Mouse (Mus musculus) kidney, postnatal 36 days (tissue): ENCODE data around the gene Alkbh7.

Source experiments
- DNase-seq, 2 experiments: peaks; one replicate each; pipeline ENCODE4 v3.0.0; 2021 to 2022; ENCODE audit warnings: mixed read lengths in 2 of 2

Gene Alkbh7

GRCm38 (mm10) chr17:57031661-57032420 is 34.7 kb downstream of the Alkbh7 start:
- DNase-seq, result peak; percentile 100

- DNase-seq, result no peak
Measured at GRCm38 (mm10) chr17:57032854-57033253, 35.7 kb downstream of the Alkbh7 start.

- DNase-seq, result peak in 1 of 2 experiments; percentile 27
Measured at GRCm38 (mm10) chr17:57038978-57039377, 41.8 kb downstream of the Alkbh7 start.

GRCm38 (mm10) chr17:57041554-57041953 is 44.4 kb downstream of the Alkbh7 start, which contains the start of gene Slc25a41:
Slc25a41 (minus strand) TSS chr17:57041654.
- no peak for DNase-seq

- DNase-seq, result peak; percentile 13 to 15
Measured at GRCm38 (mm10) chr17:57047406-57047805, 50.3 kb downstream of the Alkbh7 start.

GRCm38 (mm10) chr17:57048816-57049215 is 51.7 kb downstream of the Alkbh7 start:
- no peak for DNase-seq
